Mouse (Mus musculus): Measurements from ENCODE around the gene Palm2.

- TF ChIP-seq CTCF (IDR thresholded peaks at IDR 0.05; ENCODE audit: low read depth, low read length) (no peak), POLR2A (IDR thresholded peaks at IDR 0.05; ENCODE audit: borderline replicate concordance, low read depth, low read length) (no peak)
Observed at GRCm38 (mm10) chr4:57557102-57557501, 123.1 kb downstream of the Palm2 start.
